Mouse (Mus musculus): ENCODE data around the gene Stxbp1. TPM values are rescaled to one million over a fixed set of nuclear protein-coding genes. Genes with fewer than 3 reads are reported as not detected.

Stxbp1 gene
- total RNA-seq, 4 experiments from 2014 or later: 883 to 958 (median 954) TPM

DNA sequence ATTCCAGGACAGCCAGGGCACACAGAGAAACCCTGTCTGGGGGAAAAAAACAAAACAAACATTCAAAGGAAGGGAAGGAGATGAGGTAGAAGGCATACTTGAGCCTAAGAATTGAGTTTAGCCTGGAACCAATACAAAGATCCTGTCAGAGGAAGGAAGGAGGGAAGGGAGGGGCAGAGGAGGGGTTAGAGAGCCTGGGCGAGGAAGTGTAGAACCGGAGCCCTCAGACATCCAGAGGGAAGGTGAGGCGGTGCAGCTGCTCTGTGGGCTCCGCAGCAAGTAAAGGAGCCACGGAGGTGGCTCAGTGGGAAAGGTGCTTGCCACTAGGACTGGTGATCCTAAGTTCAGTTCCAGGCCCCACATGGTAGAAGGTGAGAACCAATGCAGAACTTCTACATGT, 5.9 kb downstream of the Stxbp1 start:
- no peak for DNase-seq (ENCODE audit: low spot score in 2 of 2)

DNA sequence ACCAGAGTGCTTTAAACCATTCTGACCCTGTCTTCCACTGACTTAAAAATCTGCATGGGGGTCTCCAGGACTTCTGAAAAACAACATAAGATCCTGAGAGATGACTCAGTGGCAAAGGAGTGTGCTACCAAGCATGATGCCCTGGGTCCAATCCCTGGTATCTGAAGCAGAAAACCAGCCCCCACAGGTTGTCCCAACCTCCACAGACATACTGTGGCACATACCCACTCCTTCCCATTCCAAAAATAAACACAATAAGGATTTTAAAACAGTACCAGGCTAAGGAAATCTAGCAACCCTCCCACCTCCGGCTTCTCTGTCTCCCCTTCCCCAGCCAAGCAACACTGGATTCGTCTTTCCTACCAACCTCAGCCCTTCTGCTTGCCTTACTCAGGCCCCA, 7.8 kb downstream of the Stxbp1 start:
- DNase-seq (ENCODE audit: low spot score in 2 of 2): no peak

DNA sequence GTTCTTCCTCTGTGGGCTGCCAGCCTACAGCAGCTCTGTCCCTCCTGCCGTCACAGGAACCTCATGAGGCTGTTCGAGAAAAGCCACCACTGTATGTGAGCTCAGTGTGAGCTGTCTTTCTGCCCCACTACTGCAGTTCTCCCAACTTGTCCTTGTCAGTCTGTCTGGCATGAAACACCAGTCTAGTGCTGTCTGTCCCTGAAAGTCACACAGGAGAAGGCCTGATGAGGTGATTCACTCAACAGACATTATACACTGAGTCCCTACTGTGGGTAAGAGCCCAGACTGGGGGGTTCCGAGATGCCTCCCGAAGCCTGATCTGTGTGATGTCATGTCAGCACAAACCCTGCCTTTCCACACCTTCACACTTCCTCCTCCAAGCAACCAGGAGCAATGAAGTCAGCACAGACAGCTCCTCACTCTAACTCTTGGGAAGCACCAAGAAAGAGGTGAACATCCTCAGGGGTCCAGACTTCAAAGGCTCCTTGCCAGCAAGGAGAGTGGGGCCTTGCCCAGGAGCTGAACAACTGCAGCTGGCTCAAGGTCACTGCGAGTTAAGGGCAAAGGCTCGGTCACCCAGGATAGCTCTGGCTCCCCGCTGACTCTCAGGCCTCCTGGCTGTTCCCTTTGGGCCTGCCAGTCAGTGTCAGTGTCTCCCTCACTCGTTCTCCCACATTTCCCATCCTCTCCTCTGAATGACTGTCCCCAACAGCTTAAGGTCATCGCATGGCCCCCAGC, 8.7 kb downstream of the Stxbp1 start:
- no peak for DNase-seq (ENCODE audit: low spot score in 2 of 2)

DNA sequence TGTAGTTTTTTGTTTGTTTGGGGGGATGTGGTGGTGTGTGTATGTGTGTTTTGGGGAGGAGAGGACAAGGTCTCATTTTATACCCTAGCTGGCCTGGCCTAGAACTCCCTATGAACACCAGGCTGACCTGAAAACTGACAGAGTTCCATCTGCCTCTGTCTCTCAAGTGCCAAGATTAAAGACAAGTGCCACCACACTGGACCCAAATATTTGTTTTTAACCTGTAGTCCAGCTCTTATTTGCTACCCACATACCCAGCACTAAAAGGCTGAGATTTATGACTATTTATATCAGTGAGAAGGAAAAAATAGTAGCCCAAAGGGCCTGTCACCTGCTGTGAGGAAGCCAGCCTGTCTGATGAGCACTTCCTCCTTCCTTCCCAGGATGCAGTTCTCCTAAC, 11.5 kb downstream of the Stxbp1 start:
- no peak for DNase-seq (ENCODE audit: low spot score in 2 of 2)

DNA sequence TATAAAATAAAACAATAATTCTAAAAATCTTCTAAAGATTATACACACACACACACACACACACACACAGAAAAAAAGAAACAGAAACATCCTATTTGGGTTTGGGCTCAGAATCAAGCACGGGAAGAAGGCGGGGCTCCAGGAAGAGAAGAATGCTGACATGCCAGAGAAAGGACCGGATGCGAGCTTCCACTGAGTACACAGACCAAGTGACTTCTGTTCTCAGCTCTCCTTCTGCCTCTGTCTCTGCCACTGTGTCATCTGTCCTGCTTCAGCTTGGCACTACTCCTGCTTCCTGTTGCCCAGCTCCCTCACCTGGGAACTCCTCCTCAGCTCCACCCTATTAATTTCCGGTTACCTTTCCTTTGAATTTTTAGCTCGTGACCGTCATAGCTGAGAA, 12.5 kb downstream of the Stxbp1 start:
- DNase-seq (ENCODE audit: low spot score in 2 of 2): no peak

DNA sequence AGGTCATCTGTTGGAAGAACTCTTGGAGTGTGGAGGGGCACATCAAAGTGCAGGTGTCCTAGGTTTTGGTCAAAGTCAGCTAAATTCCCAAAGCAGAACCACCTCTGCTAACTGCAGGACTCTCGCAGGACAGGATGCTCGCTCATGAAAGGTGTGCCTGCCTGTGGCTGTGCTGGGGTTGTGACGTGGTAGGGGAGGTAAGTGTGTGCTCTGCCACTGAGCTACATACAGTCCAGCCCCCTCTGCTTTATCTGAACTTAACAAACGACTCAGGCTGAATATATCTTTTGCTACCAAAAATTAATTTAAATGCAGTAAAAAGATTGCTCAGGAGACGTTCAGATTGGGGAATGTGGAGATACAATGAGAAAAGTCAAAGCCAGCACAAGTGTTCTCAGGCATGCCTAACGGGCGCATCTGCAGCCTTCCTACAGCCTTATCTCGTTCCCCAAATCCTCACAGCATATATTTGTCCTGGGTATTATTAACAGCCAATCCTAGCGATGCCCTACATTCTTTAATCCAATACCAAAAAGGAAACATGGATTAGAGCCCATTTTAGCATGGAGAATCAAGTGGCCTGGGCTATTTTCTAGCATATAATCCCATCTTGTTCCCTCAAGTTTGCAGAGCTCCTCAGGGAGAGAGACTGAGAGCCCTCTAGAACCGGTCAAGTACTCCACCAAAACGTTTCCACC, 17.9 kb downstream of the Stxbp1 start:
- DNase-seq (ENCODE audit: low spot score in 2 of 2): no peak

DNA sequence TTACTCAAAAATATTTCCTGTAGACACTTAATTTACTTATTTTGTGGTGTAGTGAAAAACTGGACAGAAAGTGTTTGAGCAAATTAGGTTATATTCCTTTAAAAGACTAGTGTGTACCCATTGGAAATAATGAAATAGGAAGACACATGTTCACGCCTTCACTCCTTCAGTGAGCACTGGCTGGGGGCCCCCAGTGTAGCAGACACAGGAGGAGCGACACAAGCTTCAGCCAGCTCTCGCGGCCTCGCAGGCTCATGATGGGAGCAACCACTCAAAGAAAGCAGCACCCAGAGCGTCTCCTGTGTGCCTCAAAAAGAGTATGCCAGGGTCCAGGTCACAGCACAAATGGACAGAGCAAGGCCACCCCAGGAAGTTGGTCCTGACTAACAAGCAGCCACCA, 21.2 kb downstream of the Stxbp1 start:
- DNase-seq (ENCODE audit: low spot score in 2 of 2): no peak

DNA sequence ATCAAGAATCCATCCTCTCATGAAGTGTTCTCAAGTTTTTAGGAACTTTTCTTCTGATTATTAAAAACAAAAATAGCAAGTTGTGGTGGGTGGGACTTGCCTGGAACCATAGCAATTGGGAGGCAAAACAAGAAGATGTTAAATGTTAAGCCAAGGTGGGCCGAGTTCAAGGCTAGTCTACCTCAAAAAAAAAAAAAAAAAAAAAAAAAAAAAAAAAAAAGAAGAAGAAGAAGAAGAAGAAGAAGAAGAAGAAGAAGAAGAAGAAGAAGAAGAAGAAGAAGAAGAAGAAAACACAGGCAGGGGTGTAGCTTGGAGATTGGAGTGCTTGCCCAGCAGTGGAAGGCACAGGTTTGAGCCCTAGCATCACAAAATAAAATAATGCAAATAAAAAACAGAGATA, 22.3 kb downstream of the Stxbp1 start:
- DNase-seq (ENCODE audit: low spot score in 2 of 2): no peak

DNA sequence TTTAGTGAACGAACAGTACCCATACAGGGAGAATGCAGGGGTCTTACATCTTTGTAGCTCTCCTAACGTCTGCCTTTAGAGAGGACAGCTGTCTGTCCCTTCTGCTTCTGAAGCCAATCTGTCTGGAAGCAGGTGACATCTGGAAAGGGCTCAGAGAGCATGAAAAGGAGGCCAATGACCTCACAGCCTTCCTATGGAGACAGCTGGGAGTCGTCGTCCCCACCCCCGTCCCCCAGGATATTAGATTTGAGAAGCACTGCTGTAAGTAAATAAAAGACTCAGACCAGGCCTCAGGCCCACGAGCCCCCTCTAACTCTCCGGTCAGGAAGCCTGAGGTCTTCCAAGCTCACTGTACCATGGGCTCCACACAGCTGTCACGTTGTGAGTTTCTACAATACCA, 22.9 kb downstream of the Stxbp1 start:
- no peak for DNase-seq (ENCODE audit: low spot score in 2 of 2)

DNA sequence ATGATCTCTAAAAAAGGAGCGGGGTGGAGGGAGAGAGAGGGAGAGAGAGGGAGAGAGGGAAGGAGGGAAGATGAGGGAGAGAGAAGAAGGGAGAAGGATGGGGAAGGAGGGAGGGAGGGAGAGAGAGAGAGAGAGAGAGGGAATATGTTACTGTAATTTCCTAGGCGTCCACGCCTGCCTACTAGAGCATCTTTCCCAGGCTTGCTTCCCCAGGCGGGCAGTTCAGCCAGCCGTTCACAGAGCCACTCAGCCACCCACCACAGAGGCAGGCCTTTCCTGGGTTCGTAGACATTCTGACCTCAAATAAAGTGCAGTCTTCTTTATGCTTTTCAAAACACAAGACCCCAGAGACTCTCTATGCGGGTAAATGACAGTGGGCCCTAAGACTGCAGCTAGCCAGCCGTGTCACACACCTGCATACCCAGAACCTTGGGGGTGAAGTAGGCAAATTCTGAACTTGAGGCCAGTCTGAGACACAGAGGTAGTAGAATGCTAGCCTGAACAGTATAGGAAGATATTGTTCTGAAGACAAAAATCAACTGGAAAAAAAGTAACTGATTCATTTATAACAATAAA, 23.4 kb downstream of the Stxbp1 start:
- no peak for DNase-seq (ENCODE audit: low spot score in 2 of 2)

DNA sequence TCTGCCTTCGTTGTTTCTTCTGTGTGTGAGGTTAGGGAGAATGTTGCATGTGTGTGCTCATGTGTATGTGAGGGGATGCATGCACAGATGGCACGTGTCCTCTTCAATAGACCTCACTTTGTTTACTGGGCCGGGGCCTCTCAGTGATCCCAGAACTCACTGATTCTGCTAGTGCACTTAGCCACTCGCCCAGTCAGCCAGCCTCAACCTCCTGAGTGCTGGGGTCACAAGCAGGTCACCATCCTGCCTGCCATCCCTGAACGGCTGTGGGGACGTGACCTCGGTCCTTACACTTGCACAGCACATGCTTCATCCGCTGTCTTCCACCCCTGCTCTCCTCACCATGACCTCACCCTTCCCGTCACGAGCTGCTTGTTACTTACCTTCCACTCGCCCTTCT, 23.9 kb downstream of the Stxbp1 start:
- DNase-seq (ENCODE audit: low spot score in 2 of 2): no peak

DNA sequence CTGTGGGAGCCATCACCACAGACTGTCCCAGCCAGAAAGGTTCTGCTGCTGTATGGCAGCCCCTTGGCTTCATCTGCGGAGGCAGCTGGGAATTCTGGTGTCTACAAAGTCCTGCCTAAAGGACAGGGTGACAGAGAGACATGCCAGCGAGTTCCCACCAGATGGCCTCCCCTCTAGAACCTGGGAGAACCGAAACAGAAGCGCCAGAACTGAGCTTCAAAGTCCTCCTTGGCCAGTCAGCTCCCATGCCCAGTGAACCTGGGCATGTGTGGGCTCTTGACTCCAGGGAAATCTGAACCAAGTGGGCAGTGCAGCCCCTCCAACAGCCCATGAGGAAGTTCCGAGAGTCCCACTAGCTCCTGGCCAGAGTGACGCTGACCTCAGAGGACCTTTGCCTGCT, 24.4 kb downstream of the Stxbp1 start:
- DNase-seq (ENCODE audit: low spot score in 2 of 2): no peak

DNA sequence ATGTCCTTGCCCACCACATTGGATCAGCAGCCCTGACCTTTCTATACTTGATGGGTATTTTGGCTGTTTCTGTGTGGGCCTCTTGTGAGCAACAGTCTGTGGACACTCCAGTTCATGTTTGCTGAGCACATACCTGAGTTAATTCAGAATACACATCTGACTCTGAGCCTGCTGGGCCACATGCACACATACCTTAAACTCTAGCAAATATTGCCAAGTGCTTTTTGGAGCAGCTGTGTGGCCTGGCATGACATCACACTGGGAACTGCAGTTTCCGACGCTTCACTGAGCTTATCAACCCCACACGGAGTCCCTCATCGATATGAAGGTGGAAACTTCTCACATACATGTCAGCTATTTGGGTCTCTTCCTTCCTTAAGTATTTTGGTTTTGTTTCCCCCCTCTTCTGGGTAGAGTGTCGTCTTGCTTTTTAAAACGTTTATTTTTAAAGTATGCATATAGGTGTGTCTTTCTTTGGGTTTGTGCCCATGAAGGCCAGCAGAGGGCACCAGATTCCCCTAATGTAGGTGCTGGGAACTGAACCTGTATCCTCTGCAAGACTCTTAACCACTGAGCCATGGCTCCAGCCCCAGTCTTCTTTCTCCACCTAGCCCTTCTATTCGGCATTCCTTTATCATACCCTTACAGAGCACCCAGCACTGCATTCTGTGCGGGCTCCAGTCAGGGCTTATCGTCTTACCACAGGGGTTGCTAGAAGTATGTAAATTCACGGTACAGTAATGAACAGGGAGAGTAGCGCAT, 25.8 kb downstream of the Stxbp1 start:
- DNase-seq (ENCODE audit: low spot score in 2 of 2): no peak

DNA sequence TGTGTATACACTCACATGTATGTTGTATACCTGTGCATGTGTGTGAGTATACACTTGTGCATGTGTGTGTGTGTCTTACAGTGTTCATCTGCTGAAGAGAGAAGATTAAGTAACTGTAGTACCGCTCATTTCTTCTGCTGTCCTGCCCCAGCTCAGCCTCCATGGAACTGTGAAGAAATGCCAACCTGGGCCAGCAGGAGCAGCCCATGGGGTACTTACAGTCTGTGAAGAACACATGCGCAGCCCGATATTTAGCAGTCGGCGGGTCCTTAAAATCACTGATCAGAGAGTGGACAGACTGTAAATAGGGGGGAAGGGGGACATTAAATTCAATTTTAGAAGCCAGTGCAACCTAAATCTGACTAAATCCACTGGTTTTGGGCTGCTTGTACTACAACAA, 28.8 kb downstream of the Stxbp1 start:
- no peak for DNase-seq (ENCODE audit: low spot score in 2 of 2)

DNA sequence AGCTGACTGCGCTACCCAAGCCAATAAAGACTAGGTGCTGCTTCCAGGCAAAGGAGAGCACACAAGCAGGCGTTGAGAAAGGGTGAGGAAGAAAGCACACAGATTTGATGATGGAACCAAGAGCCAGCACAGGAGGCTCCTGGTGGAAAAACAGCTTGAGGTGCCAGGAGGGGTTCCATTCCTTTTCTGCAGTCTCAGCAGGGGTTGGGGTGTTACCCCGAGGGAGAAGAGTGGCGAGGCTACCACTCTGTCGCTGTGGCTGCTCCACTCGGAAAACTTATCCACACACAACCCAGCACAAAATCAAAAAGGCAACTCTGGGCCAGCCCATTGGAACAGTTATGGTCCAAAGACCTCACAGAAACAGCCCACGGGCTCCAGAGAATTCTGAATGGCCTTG, 29.5 kb downstream of the Stxbp1 start:
- no peak for DNase-seq (ENCODE audit: low spot score in 2 of 2)

DNA sequence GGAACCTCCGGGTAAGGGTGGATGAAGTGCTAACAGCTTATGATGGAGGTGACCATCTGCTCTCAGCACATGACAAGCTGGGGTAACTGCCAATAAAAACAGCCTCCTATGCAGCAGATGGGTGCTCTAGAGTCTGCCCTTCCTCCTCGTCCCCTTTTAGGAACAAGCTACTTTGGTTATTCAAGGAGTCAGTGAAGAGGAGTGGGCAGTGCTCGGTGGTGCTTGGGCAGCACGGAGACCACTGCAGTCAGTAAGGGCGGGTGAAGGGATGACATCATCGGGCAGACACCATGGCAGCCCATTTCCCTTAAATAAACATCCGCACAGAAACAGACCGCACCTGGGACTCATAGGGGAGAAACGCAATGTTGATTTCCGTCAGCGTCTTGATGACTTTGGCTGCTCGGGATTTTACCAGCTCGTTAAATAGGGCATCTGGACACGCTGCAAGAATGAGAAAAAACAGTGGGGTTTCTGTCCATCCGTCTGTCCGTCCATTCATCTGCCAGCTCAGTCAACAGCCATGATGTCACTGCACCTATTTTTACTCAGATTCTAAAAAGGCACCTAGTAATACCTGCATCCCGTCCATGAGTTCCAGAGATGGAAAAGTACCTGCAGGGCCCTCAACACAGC, 30.0 kb downstream of the Stxbp1 start:
- peak in 1 of 2 experiments; percentile 86 for DNase-seq (ENCODE audit: low spot score in 2 of 2)

DNA sequence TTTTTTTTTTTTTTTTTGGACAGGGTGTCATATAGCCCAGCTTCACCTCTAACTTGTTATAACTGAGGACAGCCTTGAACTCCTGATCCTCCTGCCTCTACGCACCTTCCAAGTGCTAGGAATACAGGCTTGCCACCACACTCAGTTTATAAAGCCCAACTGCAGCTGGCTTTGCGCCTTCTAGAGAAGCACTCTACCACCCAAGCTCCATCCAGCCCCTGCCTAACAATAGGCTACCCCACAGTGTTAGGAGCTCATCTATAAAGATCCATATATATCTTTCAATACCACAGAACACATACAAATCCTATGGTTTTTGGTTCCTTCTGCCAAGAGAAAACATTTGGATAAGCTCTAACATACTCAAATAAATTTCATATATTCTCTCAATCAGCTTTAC, 30.5 kb downstream of the Stxbp1 start:
- no peak for DNase-seq (ENCODE audit: low spot score in 2 of 2)

DNA sequence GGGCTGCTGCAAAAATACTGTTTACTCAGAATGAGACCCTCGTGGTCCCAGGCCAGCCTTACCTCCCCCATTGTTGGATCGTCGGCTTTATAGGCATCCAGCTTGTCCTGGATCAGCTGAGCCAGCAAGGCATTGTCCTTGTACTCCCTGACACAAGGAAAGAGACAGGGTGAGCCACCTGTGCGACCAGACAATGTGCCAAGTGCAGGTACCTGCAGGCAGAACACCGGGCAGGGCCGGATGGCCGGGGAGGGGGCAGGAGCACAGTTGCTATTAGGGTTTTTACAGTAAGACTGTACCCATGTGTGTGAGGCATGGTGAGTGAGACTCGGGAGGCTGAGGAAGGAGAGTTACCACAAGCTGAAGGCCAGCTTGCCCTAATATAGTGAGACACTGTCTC, 35.1 kb downstream of the Stxbp1 start:
- DNase-seq (ENCODE audit: low spot score in 2 of 2): no peak

DNA sequence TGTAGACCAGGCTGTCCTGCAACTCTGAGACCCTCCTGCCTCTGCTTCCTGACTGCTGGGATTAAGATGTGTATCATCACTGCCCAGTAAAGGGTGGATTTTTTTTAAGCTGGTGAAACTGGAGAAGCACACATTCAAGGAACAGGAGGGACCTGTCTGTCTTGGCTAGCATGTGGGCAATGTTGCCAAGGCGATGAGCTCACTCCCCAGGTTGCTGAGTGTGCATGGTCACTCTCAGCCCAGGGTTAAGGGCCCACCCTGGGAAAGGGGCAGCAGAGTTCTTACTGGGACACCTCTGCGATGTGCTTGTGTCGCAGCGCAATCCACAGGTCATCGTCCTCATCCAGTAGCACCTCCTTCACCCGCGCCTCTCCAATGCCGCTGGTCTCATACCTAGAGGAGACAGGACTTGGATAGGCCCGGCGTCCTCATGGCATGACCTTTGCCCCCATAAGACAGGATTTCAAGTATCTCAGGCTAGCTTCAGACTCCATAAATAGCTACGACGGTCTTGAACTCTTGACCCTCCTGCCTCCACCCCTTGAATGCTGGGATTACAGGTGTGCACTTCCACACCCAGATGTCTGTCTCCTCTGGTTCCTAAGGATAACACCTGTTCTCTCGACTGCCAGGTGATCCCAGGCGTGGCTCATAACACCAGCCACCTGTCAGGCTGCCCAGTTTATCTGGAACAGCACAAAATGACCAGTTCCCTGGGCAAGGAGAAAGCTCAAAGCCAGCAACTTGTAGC, 38.1 kb downstream of the Stxbp1 start:
- DNase-seq (ENCODE audit: low spot score in 2 of 2): no peak

DNA sequence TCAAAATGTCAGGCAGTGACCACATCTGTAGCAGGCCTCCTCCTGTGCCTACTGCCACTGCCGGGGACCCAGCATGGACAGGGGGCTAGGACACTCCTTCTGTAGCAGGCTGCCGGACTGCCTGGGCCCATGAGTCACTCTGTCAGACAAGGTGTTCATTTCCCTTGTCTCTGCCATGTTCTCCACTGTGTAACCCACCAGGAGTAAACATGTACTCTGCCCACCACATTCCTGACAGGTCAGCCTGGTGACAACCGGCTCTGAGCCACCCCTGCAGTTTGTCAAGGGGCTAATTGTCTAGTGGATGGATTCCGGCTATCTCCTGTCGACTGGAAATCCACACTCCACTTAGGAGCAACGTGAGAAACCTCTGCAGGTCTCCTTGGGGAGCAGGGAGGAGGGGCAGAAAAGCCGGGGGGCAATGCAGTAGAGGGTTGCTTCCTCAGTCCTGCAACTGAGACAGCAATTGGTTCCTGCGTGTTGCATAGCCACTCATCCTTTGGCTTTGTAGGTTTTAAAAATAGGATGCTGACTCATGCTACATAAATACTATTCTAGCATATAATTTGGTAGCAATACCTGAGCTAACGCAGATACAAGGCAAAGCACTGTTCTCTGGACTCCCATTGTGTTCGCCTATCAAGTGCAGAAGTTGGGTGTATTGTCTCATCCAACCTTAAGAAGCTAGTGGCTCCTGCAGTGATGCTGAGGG, 48.6 kb downstream of the Stxbp1 start:
- DNase-seq (ENCODE audit: low spot score in 2 of 2): no peak

All from left cerebral cortex, adult 8-10 months (tissue).